Mouse (Mus musculus) ES-E14 (cell line): ENCODE measurements around the gene Lsm12. TPM values are rescaled to one million over a fixed set of nuclear protein-coding genes. Genes with fewer than 3 reads are reported as not detected.
A peak's percentile ranks its signal among the peaks of the same experiment; 100 is the strongest.

Source experiments
- DNase-seq: peaks from one replicate; pipeline ENCODE4 v3.0.0-alpha.2; 2013; ENCODE audit warnings: low read depth, low spot score
- H3K27ac ChIP-seq: 2 replicates; pipeline ENCODE4 v1.5.1; 2012; ENCODE audit warnings: low read depth, mild to moderate bottlenecking, low read length, moderate library complexity, mixed read lengths; ENCODE audit not compliant: poor library complexity, insufficient read depth, severe bottlenecking
- H3K36me3 ChIP-seq: 2 replicates; pipeline ENCODE4 v1.6.1; 2012; ENCODE audit warnings: mild to moderate bottlenecking, low read length, moderate library complexity, mixed read lengths; ENCODE audit not compliant: control insufficient read depth, poor library complexity, insufficient read depth, severe bottlenecking
- H3K4me1 ChIP-seq, 2 experiments: fragments of 150-350 bp in 1 of 2; sonication (generic) in 1 of 2; 2 replicates each; pipeline ENCODE4 v1.6.1; 2012; ENCODE audit warnings: low read length in 2 of 2, mild to moderate bottlenecking in 1 of 2, mixed read lengths in 1 of 2; ENCODE audit not compliant: control insufficient read depth in 2 of 2, insufficient read depth in 2 of 2, poor library complexity in 1 of 2
- H3K4me3 ChIP-seq, 2 experiments: fragments of 150-350 bp in 1 of 2; sonication (generic) in 1 of 2; 2 replicates each; pipeline ENCODE4 v1.5.1; 2012; ENCODE audit warnings: low read length in 2 of 2, low read depth in 1 of 2, mild to moderate bottlenecking in 1 of 2, mixed read lengths in 1 of 2; ENCODE audit not compliant: insufficient read depth in 1 of 2, poor library complexity in 1 of 2, severe bottlenecking in 1 of 2
- H3K9ac ChIP-seq: 2 replicates; pipeline ENCODE4 v1.6.1; 2012; ENCODE audit warnings: low read depth, mild to moderate bottlenecking, low read length, mixed read lengths; ENCODE audit not compliant: poor library complexity, insufficient read depth, severe bottlenecking
- H3K9me3 ChIP-seq: fragments of 150-350 bp; sonication (generic); 2 replicates; pipeline ENCODE4 v1.6.1; 2012; ENCODE audit warnings: low read depth, mild to moderate bottlenecking, low read length; ENCODE audit not compliant: control insufficient read depth, insufficient read depth
- CHD2 ChIP-seq: IDR thresholded peaks from 2 replicates; pipeline ENCODE4 v1.6.1; 2014; ENCODE audit warnings: mild to moderate bottlenecking, low read depth, low read length, inconsistent platforms
- HCFC1 ChIP-seq: IDR thresholded peaks from 2 replicates; pipeline ENCODE4 v1.6.1; 2012; ENCODE audit warnings: low read length, inconsistent platforms, borderline replicate concordance; ENCODE audit not compliant: insufficient read depth
- MAFK ChIP-seq: IDR thresholded peaks from 2 replicates; pipeline ENCODE4 v1.6.1; 2014; ENCODE audit warnings: mild to moderate bottlenecking, low read depth, low read length, inconsistent platforms; ENCODE audit not compliant: insufficient read depth
- ZC3H11A ChIP-seq: IDR thresholded peaks from 2 replicates; pipeline ENCODE4 v1.6.1; 2012; ENCODE audit warnings: low read depth, mild to moderate bottlenecking, inconsistent platforms, low read length, borderline replicate concordance
- ZNF384 ChIP-seq: IDR thresholded peaks from 2 replicates; pipeline ENCODE4 v1.6.1; 2012; ENCODE audit warnings: low read depth, low read length, inconsistent platforms
- in situ Hi-C, 2 experiments: fragments of 600-800 bp; cut with MboI; formaldehyde crosslinking; loops; one replicate each; pipeline ENCODE4 v1.15.1; 2025; ENCODE audit warnings: low sequenced_read_pairs in 2 of 2, inconsistent platforms in 1 of 2; ENCODE audit not compliant: unreplicated experiment in 2 of 2
- total RNA-seq: library from RNA; depleted of rRNA; stranded (reverse); fragments of 300-350 nt; gene quantifications from 2 replicates; pipeline ENCODE4 v1.2.3, GENCODE M21; 2012

Gene Lsm12
- total RNA-seq, 1 experiment = 49.1 TPM

GRCm38 (mm10) chr11:102188980-102189379 is 3.9 kb upstream of the Lsm12 start:
- H3K9ac ChIP-seq = peak overlapping the region; percentile 34; the same call in 1 of the 2 replicates
- H3K27ac ChIP-seq = no peak overlapping the region
- peak overlapping the region in 1 of 2 experiments; percentile 68; a peak in 2 of 4 replicates for H3K4me3 ChIP-seq
- H3K9me3 ChIP-seq = no peaks in the 10 kb centered on the region
- TF ChIP-seq ZNF384 (no peak), ZC3H11A (no peak), MAFK (no peak), HCFC1 (no peak), CHD2 (no peak)
- H3K36me3 ChIP-seq = peaks cover 5% of the 10 kb centered on the region; the same call in 1 of the 2 replicates
- peaks cover 0 to 10% of the 10 kb centered on the region in 2 experiments; a peak in 2 of 4 replicates for H3K4me1 ChIP-seq
- in situ Hi-C loops = no loop called here
- no peak for DNase-seq

GRCm38 (mm10) chr11:102186235-102186634 is 1.1 kb upstream of the Lsm12 start:
- Histone ChIP-seq H3K36me3 (peaks cover 4% of the 10 kb centered on the region), H3K4me1 (peaks cover 0 to 10% of the 10 kb centered on the region in 2 experiments; a peak in 2 of 4 replicates), H3K9ac (no peak overlapping the region), H3K4me3 (no peak overlapping the region), H3K27ac (no peak overlapping the region), H3K9me3 (no peaks in the 10 kb centered on the region)
- TF ChIP-seq CHD2 (no peak), HCFC1 (no peak), ZC3H11A (no peak), MAFK (no peak), ZNF384 (no peak)
- no peak for DNase-seq
- in situ Hi-C loops = no loop called here

GRCm38 (mm10) chr11:102185677-102186076 is 581 bp upstream of the Lsm12 start:
- DNase-seq = no peak
- no peaks in the 10 kb centered on the region for H3K9me3 ChIP-seq
- in situ Hi-C loops = no loop called here
- no peak overlapping the region for H3K27ac ChIP-seq
- peaks cover 4% of the 10 kb centered on the region for H3K36me3 ChIP-seq
- H3K4me1 ChIP-seq = peaks cover 0 to 10% of the 10 kb centered on the region in 2 experiments; a peak in 2 of 4 replicates
- TF ChIP-seq CHD2 = no peak
- no peak for TF ChIP-seq ZNF384
- no peak for TF ChIP-seq MAFK
- no peak for TF ChIP-seq HCFC1
- TF ChIP-seq ZC3H11A = no peak
- peak overlapping the region in 1 of 2 experiments; percentile 96; a peak in 2 of 4 replicates for H3K4me3 ChIP-seq
- H3K9ac ChIP-seq = no peak overlapping the region

DNA sequence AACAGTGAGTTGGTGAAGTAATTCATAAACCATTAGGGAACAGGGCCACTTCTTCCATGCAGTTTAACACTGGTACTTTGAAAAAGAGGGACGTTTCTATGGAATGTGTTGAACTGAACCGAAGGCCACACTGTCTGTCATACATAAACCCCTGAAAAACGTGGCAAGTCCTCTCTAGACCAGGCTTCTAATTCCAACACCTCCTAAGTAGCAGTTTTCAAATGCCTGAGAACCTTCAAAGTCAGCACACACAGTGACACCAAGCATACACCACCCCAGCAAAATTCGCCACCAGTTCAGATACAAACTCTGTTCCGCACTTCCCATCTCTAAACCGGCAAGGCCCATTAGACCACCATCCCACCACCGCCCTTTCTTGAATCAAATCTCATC is 847 bp downstream of the Lsm12 start:
- Histone ChIP-seq H3K4me3 (peak overlapping the region; percentile 89 to 96), H3K27ac (peak overlapping the region; percentile 85; the same call in 1 of the 2 replicates), H3K9me3 (no peaks in the 10 kb centered on the region), H3K9ac (peak overlapping the region; percentile 95), H3K36me3 (peaks cover 4% of the 10 kb centered on the region), H3K4me1 (peaks cover 0 to 10% of the 10 kb centered on the region in 2 experiments; a peak in 2 of 4 replicates)
- in situ Hi-C loops = no loop called here
- TF ChIP-seq HCFC1 (no peak), MAFK (no peak), CHD2 (no peak), ZNF384 (no peak), ZC3H11A (no peak)
- DNase-seq = no peak

GRCm38 (mm10) chr11:102179836-102180235 is 5.3 kb downstream of the Lsm12 start:
- H3K4me1 ChIP-seq = no peaks in the 10 kb centered on the region

More at GRCm38 (mm10) chr11:102179836-102180235, 5.3 kb downstream of the Lsm12 start:
- TF ChIP-seq CHD2 (no peak), HCFC1 (no peak), MAFK (no peak), ZNF384 (no peak), ZC3H11A (no peak)
- H3K36me3 ChIP-seq = peaks cover 13% of the 10 kb centered on the region
- no peak for DNase-seq
- H3K9me3 ChIP-seq = no peaks in the 10 kb centered on the region
- in situ Hi-C loops = no loop called here
- no peak overlapping the region for H3K27ac ChIP-seq
- H3K4me3 ChIP-seq = no peak overlapping the region
- no peak overlapping the region for H3K9ac ChIP-seq
